Comparison of ENCODE assay signal across 7 mouse cellular contexts in the genomic region with DNA sequence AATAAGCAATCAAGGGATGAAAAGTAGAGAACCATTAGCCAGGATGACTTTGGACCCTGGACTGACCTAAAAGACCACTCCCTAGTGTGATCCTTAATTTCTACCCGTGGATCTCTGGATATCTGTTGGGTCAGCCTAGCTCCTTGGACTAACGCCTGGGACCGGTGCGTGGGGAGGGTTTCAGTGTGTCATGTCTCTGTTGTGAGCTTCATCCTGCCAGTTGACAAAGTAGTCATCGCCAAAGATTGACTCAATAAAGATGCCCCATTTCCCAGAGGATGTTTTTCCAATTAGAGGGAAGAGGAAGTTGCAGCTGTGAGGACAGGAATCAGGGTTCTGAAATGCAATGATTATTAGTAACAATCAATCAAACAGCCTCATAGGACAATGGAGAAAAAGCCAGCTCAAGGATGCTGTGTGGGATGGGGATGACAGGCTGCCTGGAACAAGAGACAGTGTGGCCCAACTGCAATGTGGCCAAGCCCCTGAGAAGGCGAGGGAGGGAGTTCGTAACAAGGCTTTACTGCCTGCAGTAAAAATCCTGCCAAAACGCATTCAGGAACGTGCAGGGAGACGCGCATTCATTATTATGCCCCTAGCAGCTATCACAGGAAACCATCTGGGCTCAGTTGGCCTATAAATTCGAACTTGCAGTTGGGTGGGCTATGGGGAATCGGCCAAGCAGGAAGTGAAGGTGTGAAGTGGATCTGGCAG. TPM values are rescaled to one million over a fixed set of nuclear protein-coding genes. Genes with fewer than 3 reads are reported as not detected.
DNase-seq lines count a peak whose midpoint lies in the region; ATAC-seq and TF ChIP-seq lines count a peak whose summit lies in the region.

No protein-coding gene starts in this region.

- no peaks in the 10 kb centered on the region for H3K27me3 ChIP-seq in lung, embryonic 16.5 days (ENCODE audit: control insufficient read depth, insufficient read depth, low read depth, low read length)
- no peaks in the 10 kb centered on the region for H3K27me3 ChIP-seq in kidney, adult 2 months (replicated peaks; ENCODE audit: control insufficient read depth, insufficient read depth, low read length)
- H3K27me3 ChIP-seq in neural tube, embryonic 13.5 days: no peaks in the 10 kb centered on the region

- DNase-seq in lung, adult 2 months: no peak
- DNase-seq in gastrocnemius, postnatal 25 days: peak; percentile 72
- DNase-seq in kidney, adult 2 months: peak; percentile 59
- no peak for DNase-seq in yolk sac, embryonic 10.5 days (ENCODE audit: low spot score)
- DNase-seq in B cell, adult 2 months: no peak

- H3K9ac ChIP-seq in lung, embryonic 16.5 days (ENCODE audit: low read length): no peak overlapping the region
- H3K9ac ChIP-seq in neural tube, embryonic 13.5 days: no peak overlapping the region

- H3K4me1 ChIP-seq in lung, embryonic 16.5 days (replicated peaks; ENCODE audit: control insufficient read depth, insufficient read depth, low read length): no peaks in the 10 kb centered on the region; the same call in 1 of the 2 replicates
- H3K4me1 ChIP-seq in lung, adult 2 months (ENCODE audit: control insufficient read depth, insufficient read depth, low read length): 0 out of 2 replicates have a peak, but pooled peaks cover 4% of the 10 kb centered on the region
- 0 out of 2 replicates have a peak, but pooled peaks cover 9% of the 10 kb centered on the region for H3K4me1 ChIP-seq in kidney, adult 2 months (ENCODE audit: control insufficient read depth, insufficient read depth, low read length)
- H3K4me1 ChIP-seq in neural tube, embryonic 13.5 days (replicated peaks): peaks cover 49% of the 10 kb centered on the region

- ATAC-seq in lung, embryonic 16.5 days (ENCODE audit: low read depth): peak; percentile 73
- peak; percentile 58; the same call in 1 of the 2 replicates for ATAC-seq in neural tube, embryonic 13.5 days (ENCODE audit: low read depth)

- H3K4me2 ChIP-seq in lung, embryonic 16.5 days (ENCODE audit: low read depth, low read length): no peak overlapping the region
- H3K4me2 ChIP-seq in neural tube, embryonic 13.5 days: no peak overlapping the region

- no peak overlapping the region for H3K27ac ChIP-seq in lung, embryonic 16.5 days (ENCODE audit: low read length)
- no peak overlapping the region for H3K27ac ChIP-seq in kidney, adult 2 months (ENCODE audit: insufficient read depth, low read depth, low read length)
- peak overlapping the region; percentile 79 for H3K27ac ChIP-seq in neural tube, embryonic 13.5 days (replicated peaks)

- H3K36me3 ChIP-seq in lung, embryonic 16.5 days (ENCODE audit: control insufficient read depth, insufficient read depth, low read length): no peaks in the 10 kb centered on the region
- H3K36me3 ChIP-seq in kidney, adult 2 months (ENCODE audit: control insufficient read depth, insufficient read depth, low read length): no peaks in the 10 kb centered on the region
- no peaks in the 10 kb centered on the region for H3K36me3 ChIP-seq in neural tube, embryonic 13.5 days

- TF ChIP-seq POLR2A in lung, adult 2 months (IDR thresholded peaks at IDR 0.05; ENCODE audit: borderline replicate concordance, extremely low read depth, low read depth, low read length): no peak
- no peak for TF ChIP-seq POLR2A in kidney, adult 2 months (IDR thresholded peaks at IDR 0.05; ENCODE audit: low read depth, low read length)

- TF ChIP-seq CTCF in lung, adult 2 months (IDR thresholded peaks at IDR 0.05; ENCODE audit: insufficient read depth, low read length): no peak
- no peak for TF ChIP-seq CTCF in kidney, adult 2 months (conservative IDR thresholded peaks at IDR 0.05; ENCODE audit: insufficient read depth, insufficient read length, low read depth, low read length)

- WGBS in lung, embryonic 16.5 days: 34% methylated on average over 13 of the region's 13 CpGs
- WGBS in lung, adult 2 months: 26% methylated on average over 13 of the region's 13 CpGs
- WGBS in kidney, adult 2 months: 38% methylated on average over 13 of the region's 13 CpGs
- 22% methylated on average over 13 of the region's 13 CpGs for WGBS in neural tube, embryonic 13.5 days

- no peak overlapping the region for H3K4me3 ChIP-seq in lung, embryonic 16.5 days (ENCODE audit: low read length)
- H3K4me3 ChIP-seq in lung, adult 2 months (replicated peaks; ENCODE audit: extremely low read depth, low read depth, low read length): no peak overlapping the region
- H3K4me3 ChIP-seq in kidney, adult 2 months (ENCODE audit: insufficient read depth, low read depth, low read length): no peak overlapping the region
- H3K4me3 ChIP-seq in neural tube, embryonic 13.5 days: no peak overlapping the region

- H3K9me3 ChIP-seq in lung, embryonic 16.5 days (ENCODE audit: control insufficient read depth, low read length): no peaks in the 10 kb centered on the region
- H3K9me3 ChIP-seq in neural tube, embryonic 13.5 days: no peaks in the 10 kb centered on the region

RNA-seq across cellular contexts. Expression of gene Lmo2, which starts 27.3 kb away (rescaled TPM):
- polyA plus RNA-seq in lung, embryonic 16.5 days (2015; fragmentation: Nextera tagmentation; extraction: Ambion mirVana): 27.1 and 31.6 TPM in 2 replicates
- 47.8 and 51.7 TPM in 2 replicates for polyA plus RNA-seq in lung, adult 2 months (2012; rRNA removed)
- total RNA-seq in gastrocnemius, postnatal 25 days (2021): 10 to 100 TPM in 1 of 2 experiments, 1 to 10 TPM in 1; 7.0 to 10.6 TPM
- 18.5 and 20.8 TPM in 2 replicates for polyA plus RNA-seq in kidney, adult 2 months (2012; rRNA removed)
- 58.0 and 59.2 TPM in 2 replicates for polyA plus RNA-seq in neural tube, embryonic 13.5 days (2015; fragmentation: Nextera tagmentation; extraction: Ambion mirVana)

Comparison
In these comparisons a context has a peak if more than half of its experiments do, and no peak if none do; other contexts are left out.
1. DNase-seq: peak in gastrocnemius, postnatal 25 days (single experiment) and kidney, adult 2 months (single experiment); none in lung, adult 2 months (single experiment), yolk sac, embryonic 10.5 days (single experiment) and B cell, adult 2 months (0 of 2).